Mouse (Mus musculus): ENCODE measurements around the gene Ptpn22.

GRCm38 (mm10) chr3:103920094-103920493, 60.5 kb downstream of the Ptpn22 start:
- TF ChIP-seq CTCF (IDR thresholded peaks at IDR 0.05) (no peak), POLR2A (IDR thresholded peaks at IDR 0.05; ENCODE audit: insufficient read depth, low read depth, low read length) (no peak)
